Comparison of ENCODE assay signal across 8 mouse cellular contexts in genomic region chr3:9499994-9500553, GRCm38 (mm10).
DNase-seq lines count a peak whose midpoint lies in the region; ATAC-seq and TF ChIP-seq lines count a peak whose summit lies in the region.

No protein-coding gene starts in this region.

- H3K27me3 ChIP-seq in lung, embryonic 14.5 days (ENCODE audit: insufficient read depth, low read length) = no peaks in the 10 kb centered on the region
- peaks cover 5% of the 10 kb centered on the region; the same call in 1 of the 2 replicates for H3K27me3 ChIP-seq in forebrain, embryonic 12.5 days
- no peaks in the 10 kb centered on the region for H3K27me3 ChIP-seq in hindbrain, postnatal 0 days (ENCODE audit: insufficient read depth, low read length)
- peaks cover 9% of the 10 kb centered on the region for H3K27me3 ChIP-seq in megakaryocyte, embryonic 14.5 days (replicated peaks)

- no peak overlapping the region for H3K4me3 ChIP-seq in lung, embryonic 14.5 days (ENCODE audit: low read depth, low read length)
- H3K4me3 ChIP-seq in forebrain, embryonic 12.5 days (replicated peaks) = no peak overlapping the region
- no peak overlapping the region for H3K4me3 ChIP-seq in hindbrain, postnatal 0 days (ENCODE audit: low read length)
- peak overlapping the region; percentile 87 for H3K4me3 ChIP-seq in megakaryocyte, embryonic 14.5 days (replicated peaks)

- peak; percentile 59; the same call in 1 of the 2 replicates for ATAC-seq in lung, embryonic 14.5 days (ENCODE audit: insufficient read depth)
- ATAC-seq in forebrain, embryonic 12.5 days (ENCODE audit: low FRiP score) = peak; percentile 62
- ATAC-seq in hindbrain, postnatal 0 days = peak; percentile 55

- no peak overlapping the region for H3K9ac ChIP-seq in lung, embryonic 14.5 days
- H3K9ac ChIP-seq in forebrain, embryonic 12.5 days = 0 out of 2 replicates have a peak overlapping the region, but pooled peaks have one; percentile 21
- no peak overlapping the region for H3K9ac ChIP-seq in hindbrain, postnatal 0 days (replicated peaks; ENCODE audit: low read length)

- WGBS in lung, embryonic 14.5 days = 36% methylated on average over 8 of the region's 8 CpGs
- WGBS in forebrain, embryonic 12.5 days = 43% methylated on average over 8 of the region's 8 CpGs
- WGBS in hindbrain, postnatal 0 days = 21% methylated on average over 8 of the region's 8 CpGs

- no peak for TF ChIP-seq CTCF in lung, embryonic 14.5 days (IDR thresholded peaks at IDR 0.05; ENCODE audit: low read depth)
- no peak for TF ChIP-seq CTCF in hindbrain, postnatal 0 days (IDR thresholded peaks at IDR 0.05; ENCODE audit: low read depth)

- peak; percentile 51 for DNase-seq in lung, embryonic 14.5 days
- no peak for DNase-seq in lung, postnatal 36 days
- DNase-seq in adrenal gland, postnatal 10 days = peak; percentile 49
- peak; percentile 36 for DNase-seq in hindbrain, postnatal 0 days (ENCODE audit: low spot score)
- peak; percentile 44 for DNase-seq in telencephalon, adult 2 months (ENCODE audit: low read depth, low spot score)
- no peak for DNase-seq in c-Kit-positive CD71-positive TER-119-positive erythroid progenitor cells, embryonic 14.5 days (ENCODE audit: low spot score)

- H3K27ac ChIP-seq in lung, embryonic 14.5 days (ENCODE audit: low read depth) = peak overlapping the region; percentile 54
- H3K27ac ChIP-seq in forebrain, embryonic 12.5 days = peak overlapping the region; percentile 75
- H3K27ac ChIP-seq in hindbrain, postnatal 0 days = peak overlapping the region; percentile 80

- H3K36me3 ChIP-seq in lung, embryonic 14.5 days (ENCODE audit: insufficient read depth) = no peaks in the 10 kb centered on the region
- H3K36me3 ChIP-seq in forebrain, embryonic 12.5 days (replicated peaks) = no peaks in the 10 kb centered on the region
- H3K36me3 ChIP-seq in hindbrain, postnatal 0 days (ENCODE audit: insufficient read depth, low read length) = no peaks in the 10 kb centered on the region
- no peaks in the 10 kb centered on the region for H3K36me3 ChIP-seq in megakaryocyte, embryonic 14.5 days (replicated peaks; ENCODE audit: low read length)

- H3K4me1 ChIP-seq in lung, embryonic 14.5 days (ENCODE audit: insufficient read depth) = peaks cover 23% of the 10 kb centered on the region
- peaks cover 27% of the 10 kb centered on the region for H3K4me1 ChIP-seq in forebrain, embryonic 12.5 days
- peaks cover 21% of the 10 kb centered on the region for H3K4me1 ChIP-seq in hindbrain, postnatal 0 days (ENCODE audit: insufficient read depth, low read length)
- H3K4me1 ChIP-seq in megakaryocyte, embryonic 14.5 days = peaks cover 61% of the 10 kb centered on the region

- no peak overlapping the region for H3K4me2 ChIP-seq in lung, embryonic 14.5 days
- peak overlapping the region; percentile 30 for H3K4me2 ChIP-seq in forebrain, embryonic 12.5 days
- H3K4me2 ChIP-seq in hindbrain, postnatal 0 days (ENCODE audit: low read depth, low read length) = peak overlapping the region; percentile 20; the same call in 1 of the 2 replicates

- H3K9me3 ChIP-seq in lung, embryonic 14.5 days (ENCODE audit: low read depth, low read length) = no peaks in the 10 kb centered on the region
- H3K9me3 ChIP-seq in forebrain, embryonic 12.5 days = no peaks in the 10 kb centered on the region
- no peaks in the 10 kb centered on the region for H3K9me3 ChIP-seq in hindbrain, postnatal 0 days (ENCODE audit: low read length)
- no peaks in the 10 kb centered on the region for H3K9me3 ChIP-seq in megakaryocyte, embryonic 14.5 days

Comparison
In these comparisons a context has a peak if more than half of its experiments do, and no peak if none do; other contexts are left out.
1. DNase-seq: peak in lung, embryonic 14.5 days (single experiment), adrenal gland, postnatal 10 days (single experiment), hindbrain, postnatal 0 days (single experiment) and telencephalon, adult 2 months (single experiment); none in lung, postnatal 36 days (single experiment) and c-Kit-positive CD71-positive TER-119-positive erythroid progenitor cells, embryonic 14.5 days (single experiment).
2. Peak in every context shown above with its lines, with median percentiles within 50 percentile points of each other: ATAC-seq and H3K27ac ChIP-seq.